Mouse (Mus musculus): ENCODE data around the gene Gm3625.
"Not testable (repeated sequence)": the region's sequence is repeated elsewhere in the genome, so short reads cannot be mapped to it uniquely, and the experiment has no call there.

The Gm3625 gene

GRCm38 (mm10) chr12:4555451-4555850, 37.3 kb downstream of the Gm3625 start:
- DNase-seq (ENCODE audit: low spot score): no peak

- DNase-seq (ENCODE audit: low spot score): not testable (repeated sequence)
Measured at GRCm38 (mm10) chr12:4553704-4554103, 39.0 kb downstream of the Gm3625 start.

GRCm38 (mm10) chr12:4548053-4549013, 44.4 kb downstream of the Gm3625 start:
- DNase-seq (ENCODE audit: low spot score): peak; percentile 76

GRCm38 (mm10) chr12:4547557-4547956, 45.2 kb downstream of the Gm3625 start:
- DNase-seq (ENCODE audit: low spot score): no peak

GRCm38 (mm10) chr12:4546491-4546890, 46.2 kb downstream of the Gm3625 start:
- DNase-seq (ENCODE audit: low spot score): no peak

- no peak for DNase-seq (ENCODE audit: low spot score)
Measured at GRCm38 (mm10) chr12:4545425-4545824, 47.3 kb downstream of the Gm3625 start.

- DNase-seq (ENCODE audit: low spot score): no peak
Measured at GRCm38 (mm10) chr12:4544400-4544919, 48.3 kb downstream of the Gm3625 start.
